Mouse (Mus musculus) adrenal gland, adult (tissue): ENCODE results near the gene Bex6.
A peak's percentile ranks its signal among the peaks of the same experiment; 100 is the strongest.

Experiments
- DNase-seq, 2 experiments: peaks; one replicate each; pipeline ENCODE4 v3.0.0; 2022 to 2023; ENCODE audit warnings: low spot score in 1 of 2; ENCODE audit not compliant: inconsistent age in 2 of 2

The Bex6 gene

DNA sequence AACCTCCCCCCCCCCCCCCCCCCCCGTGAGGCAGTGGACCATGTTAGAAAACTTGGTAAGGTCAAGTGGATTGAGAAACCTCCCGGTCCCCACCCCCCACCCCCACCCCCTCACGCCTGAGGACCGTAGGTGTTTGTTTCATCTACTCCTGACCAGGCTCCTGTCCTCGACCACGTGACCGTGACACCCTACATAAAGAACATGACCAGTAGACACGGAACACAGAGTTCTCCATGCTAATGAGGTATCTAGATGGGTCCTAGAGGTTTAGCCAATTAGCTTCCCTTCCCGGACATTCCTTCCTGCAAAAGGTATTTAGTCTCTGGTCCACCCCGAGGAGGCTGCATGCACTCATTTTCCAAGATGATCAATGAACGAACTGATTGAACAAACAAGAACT is 6.2 kb upstream of the Bex6 start:
- DNase-seq = no peak

DNA sequence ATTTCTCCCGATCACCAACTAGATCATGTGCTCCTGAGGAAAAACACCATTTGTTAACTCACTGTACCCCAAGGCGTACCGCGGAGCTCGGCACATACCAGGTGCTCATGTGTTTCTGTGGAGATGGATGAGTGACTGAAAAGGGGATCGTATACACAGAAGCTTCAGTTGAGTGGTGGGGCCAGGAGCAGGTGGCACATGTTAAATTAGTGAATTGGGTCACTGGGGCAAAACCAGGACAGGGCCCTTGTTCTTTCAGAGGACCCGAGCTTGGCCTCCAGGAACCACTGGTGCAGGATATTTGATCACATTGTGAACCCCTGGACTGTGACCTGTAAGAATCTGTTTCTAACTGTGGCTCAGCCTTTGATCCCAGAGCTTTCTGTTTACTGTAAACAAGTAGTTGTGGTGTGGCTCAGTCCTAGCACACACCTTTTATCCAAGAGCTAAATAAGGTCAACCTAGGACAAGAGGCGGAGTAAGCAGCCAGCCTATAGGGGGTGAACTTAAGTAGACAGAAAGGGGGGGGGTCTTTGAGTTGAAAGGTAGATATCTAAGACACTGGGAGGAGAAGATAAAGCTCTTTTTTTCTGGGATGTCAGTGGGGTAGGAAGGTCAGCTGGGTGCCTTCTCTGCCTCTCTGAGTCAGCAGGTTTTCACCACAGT is 5.2 kb upstream of the Bex6 start:
- DNase-seq = no peak

DNA sequence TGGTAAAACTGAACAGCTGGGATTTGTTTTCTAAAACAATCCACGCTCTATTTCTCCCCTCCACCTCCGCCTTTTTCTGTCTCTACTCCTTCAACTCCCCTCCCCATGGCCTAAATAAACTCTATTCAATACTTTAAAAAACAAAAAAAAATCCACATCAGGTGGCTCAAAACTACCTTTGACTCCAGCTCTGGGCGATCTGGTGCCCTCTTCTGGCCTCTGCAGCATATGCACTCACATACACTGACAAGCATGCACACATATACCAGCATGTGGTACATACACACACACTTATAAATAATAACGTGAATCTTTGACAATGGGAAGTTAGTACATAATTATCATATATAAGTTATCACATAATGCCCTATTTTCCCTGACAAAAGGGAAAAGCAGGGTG is 4.6 kb upstream of the Bex6 start:
- peak in 1 of 2 experiments; percentile 21 for DNase-seq

DNA sequence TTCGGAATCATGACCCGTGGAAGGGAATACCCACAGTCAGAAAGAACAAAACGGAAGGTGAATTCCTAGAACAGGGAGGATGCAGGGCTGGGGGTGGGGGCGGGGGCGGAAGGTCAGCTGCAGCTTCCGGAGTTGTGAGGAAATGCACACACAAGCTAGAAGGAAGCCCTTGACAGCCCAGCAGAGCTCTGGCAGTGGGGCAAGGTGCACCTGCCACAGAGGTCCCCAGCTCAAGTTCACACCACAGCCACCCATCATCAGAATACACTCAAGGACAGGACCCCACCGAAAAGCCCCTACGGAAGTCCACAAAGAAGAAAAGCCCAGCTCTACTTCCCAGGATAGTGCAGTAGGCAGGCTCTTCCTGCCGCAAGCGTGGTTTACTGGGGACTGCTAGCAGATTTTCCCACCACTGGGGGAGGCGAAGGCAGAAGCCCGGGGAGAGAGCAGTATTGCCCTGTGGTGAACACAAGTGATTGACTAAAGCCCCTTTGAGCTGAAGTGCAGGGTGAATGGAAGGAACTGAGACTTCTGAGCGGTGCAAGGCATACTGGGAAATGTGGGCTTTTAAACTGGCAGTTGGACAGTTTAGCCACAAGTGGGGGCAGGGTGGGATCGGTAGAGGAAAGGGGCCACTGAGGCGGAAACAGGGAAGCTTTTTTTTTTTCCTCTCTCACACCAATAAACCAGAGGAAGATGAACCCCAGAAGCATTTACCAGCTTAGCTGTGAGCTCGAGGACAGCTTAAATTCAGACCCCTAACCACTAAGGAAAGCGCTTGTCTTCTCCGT is 2.5 kb upstream of the Bex6 start:
- DNase-seq = peak in 1 of 2 experiments; percentile 47

DNA sequence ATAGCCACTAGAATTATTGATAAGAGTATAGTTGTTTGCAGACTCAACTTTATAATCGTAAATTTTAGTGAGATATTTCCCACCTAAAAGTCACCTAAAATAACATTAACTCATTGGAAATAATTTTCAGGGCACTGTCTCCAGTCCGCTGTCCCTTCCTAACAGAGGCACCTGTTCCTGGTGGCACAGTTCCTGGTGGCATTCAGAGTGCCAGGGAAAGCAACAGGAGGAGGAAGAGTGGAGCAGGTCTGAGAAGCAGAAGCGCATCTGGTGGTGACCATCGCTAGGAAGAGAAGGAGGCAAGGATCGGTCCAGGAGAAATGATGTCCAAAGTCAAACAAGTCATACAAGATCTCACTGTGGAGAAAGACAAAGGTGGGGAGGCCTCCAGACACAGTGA is 6.4 kb downstream of the Bex6 start:
- DNase-seq = no peak

DNA sequence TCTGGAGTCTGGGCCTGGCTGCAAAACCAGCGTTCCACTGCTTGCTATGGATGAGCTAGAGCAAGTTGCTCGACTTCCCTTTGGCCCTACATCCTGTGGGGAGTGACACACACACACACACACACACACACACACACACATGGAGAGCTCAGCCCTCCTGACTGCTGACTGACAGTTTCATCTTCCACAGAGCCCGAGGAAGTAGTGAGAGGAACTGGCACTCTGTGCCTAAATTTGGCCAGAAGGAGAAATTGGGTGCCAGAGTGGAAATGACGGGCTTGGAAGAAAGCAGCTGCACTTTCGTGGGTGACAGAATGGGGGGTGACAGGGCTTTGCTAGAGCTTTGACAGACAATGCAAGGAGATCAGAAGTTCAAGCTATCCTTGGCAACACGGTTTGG is 9.5 kb downstream of the Bex6 start:
- DNase-seq = peak; percentile 36 to 47

DNA sequence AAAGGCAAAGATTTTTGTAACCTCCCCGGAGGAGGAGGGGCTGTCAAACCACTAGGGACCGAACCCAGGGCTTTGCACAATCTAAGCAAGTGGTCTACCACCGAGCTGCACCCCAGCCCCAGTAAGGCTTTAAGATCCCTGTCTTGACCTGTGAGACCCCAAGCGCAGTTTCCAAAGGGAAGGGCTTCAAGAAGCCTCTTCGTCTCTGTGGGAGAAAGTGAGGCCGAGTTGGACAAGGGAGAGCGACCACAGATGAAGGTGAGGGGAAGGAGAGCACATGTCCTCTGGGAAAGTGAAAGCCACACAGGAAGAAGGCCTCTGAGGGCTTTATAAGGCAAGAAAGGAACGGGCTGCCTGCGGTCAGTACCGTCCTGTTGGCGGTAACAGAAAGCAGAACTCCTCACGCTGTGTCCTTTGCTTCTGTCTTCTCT is 10.4 kb downstream of the Bex6 start:
- peak; percentile 34 to 55 for DNase-seq

DNA sequence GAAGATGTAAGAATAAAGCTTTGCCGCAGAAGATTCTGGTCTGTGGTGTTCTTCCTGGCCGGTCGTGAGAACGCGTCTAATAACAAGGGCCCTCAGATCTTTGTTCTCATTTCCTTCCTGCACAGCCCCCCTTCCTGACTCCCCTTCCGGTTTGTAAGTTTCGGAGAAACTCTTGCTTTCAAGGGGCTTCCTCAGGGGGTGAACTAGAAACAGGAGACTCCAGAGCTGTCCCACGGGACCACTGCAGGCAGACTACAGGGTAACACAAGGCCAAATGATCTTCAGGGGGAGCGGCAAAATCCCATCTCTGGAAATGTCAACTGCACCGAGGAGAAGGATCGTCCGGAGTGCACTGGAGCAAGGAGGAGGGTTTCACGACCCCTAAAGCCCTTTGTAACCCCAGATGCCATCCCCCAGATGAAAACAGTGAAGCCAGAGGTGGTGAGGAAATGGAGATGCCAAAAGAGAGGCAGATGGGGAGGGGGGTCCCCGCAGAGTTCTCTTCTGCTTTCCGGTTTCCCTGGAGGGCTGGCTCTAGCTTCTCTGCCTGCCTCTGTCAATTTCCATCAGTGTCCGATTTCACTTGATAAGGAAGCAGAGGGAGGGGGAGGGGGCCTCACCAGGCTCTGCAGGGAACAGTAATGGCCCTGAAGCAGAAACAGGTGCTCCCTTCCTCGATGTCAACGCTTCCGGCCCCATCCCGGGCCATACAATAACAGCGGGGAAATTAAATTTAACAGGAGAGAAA is 20.8 kb downstream of the Bex6 start:
- DNase-seq = peak; percentile 27 to 68

DNA sequence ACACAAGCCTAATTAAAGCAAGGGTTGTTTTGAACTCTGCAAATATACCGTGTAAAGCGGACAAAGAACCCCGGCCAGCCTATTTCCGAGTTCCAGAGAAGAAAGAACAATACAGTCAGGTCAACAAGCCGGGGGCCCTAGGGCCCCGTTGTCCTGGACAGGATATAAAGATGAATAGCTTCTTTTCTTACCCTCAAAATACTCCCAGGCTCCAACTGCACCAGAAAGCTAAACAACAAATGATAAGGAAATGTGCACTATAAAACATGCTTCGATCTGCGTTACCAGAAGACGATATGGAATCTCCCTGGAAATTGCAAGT is 21.3 kb downstream of the Bex6 start:
- DNase-seq = no peak

DNA sequence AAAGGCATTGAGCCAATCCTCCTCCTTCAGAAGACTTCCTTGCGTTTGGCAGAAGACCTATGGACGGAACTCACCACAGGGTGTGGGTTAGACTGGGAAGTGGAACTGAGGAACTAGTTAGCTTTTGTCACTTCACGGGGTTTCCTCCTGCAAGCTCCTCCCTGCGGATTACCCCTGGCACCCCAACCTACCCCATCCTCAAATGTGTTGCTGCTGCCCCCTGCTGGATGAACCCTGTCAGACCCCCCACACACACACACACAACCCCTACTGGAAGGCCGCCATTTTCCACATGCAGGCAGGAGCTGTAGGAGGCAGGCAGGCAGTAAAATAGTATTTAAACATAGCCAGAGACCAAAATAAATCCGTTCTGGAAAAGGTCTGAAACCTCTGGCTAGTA is 23.1 kb downstream of the Bex6 start:
- DNase-seq = peak; percentile 71 to 90

DNA sequence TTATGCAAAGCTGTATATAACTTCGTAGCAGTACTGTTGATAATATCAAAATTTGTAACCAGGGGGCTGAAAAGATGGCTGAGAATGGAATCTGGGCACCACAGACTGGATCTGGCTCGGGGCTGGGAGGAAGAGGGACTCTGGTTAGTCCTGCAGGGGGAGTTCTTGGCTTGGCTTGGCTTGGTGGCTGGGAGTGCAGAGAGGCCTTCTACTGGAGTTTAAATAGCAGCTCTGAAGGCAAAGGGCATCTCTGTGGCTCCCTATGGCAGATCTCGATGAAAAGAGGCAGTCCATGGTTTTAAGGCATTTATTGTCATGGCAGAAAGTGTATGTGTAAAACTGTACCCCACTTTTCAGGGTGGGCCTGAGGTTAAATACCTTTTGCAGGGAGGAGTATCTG is 25.3 kb downstream of the Bex6 start:
- peak; percentile 37 to 66 for DNase-seq

DNA sequence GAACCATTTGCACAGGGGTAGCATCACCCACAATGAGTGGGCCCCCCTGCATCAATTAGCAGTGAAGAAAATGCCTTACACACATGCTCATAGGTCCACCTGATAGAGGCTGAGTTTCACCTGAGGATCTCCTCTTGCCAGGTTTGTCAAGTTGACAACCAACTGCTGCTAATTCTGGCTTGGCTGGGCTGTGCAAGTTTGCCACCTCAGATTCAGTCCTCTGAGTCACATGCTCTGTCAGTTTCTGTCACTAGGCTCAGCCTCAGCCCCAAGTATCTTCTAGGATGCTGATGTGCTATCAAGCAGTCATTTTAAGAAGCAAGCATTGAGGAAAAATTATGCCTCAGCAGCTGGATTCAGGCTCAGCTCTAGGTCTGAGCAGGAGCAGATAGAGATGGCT is 34.5 kb downstream of the Bex6 start:
- no peak for DNase-seq

DNA sequence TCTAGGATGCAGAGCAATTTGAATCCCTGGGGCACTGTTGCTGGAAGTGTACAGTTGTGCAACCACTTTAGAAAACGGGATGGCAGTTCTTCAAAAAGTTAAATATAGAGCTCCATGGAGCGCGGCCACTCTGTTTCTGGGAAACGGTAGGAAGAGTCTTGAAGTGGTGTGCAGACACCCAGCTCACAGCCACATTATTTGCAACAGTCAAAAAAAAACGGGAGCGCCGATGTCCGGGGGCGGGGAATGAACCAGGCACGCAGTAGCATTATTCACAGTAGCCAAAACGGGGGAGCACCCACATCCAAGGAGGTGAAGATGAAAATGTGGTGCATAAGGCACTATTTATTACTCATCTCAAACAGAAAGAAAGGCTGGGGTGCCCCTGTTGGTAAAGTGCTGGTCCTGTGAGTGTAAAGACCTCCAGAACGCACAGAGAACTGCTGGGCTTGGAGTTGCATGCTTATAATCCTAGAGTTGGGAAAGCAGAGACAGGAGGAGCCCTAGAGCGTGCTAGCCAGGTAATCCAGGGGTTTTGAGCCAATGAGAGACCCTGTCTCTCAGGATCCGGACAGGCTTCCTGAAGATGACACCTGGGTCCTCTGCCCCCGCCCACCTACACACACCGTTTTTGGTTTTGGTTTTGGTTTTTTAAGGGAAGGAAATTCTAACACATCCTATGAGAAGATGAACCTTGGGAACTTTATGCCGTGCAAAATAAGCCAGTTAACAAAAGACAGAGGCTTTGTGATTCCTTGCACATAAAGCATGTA is 35.4 kb downstream of the Bex6 start:
- no peak for DNase-seq

DNA sequence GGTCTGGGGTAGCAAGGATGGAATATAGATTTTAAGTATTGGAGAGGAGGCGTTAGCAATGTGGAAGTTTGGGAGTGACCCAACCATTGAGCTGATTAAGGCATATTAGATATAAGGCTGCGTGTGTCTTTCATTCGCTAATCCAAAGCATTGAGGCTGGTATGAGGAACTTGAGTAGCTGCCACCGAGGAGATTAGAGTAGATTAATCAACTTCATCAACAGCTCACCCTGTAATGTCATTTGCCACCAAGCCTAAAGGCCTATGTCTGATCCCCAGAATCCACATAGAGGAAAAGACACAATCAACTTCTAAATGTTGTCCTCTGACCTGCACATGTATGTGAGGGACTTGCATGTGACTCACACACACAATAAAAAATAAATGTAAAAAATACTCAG is 42.2 kb downstream of the Bex6 start:
- DNase-seq = no peak

DNA sequence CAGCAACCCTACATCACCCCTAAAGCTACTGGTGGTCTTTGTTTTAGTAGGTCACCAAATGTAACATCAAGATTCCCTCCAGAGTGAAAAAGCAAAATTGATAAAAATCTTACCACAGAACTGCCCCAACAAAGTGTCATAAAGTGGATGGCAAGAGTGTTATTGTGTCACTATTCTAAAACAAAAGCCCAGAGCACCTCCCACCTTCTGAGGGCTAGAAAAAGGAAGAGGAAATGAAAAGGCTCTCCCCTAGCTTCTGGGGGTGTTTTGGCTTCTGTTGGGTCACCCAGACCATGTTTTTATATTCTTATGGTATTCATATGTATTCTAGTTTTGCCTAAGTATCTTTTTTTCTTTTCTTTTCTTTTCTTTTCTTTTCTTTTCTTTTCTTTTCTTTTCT is 42.8 kb downstream of the Bex6 start:
- DNase-seq = no peak

DNA sequence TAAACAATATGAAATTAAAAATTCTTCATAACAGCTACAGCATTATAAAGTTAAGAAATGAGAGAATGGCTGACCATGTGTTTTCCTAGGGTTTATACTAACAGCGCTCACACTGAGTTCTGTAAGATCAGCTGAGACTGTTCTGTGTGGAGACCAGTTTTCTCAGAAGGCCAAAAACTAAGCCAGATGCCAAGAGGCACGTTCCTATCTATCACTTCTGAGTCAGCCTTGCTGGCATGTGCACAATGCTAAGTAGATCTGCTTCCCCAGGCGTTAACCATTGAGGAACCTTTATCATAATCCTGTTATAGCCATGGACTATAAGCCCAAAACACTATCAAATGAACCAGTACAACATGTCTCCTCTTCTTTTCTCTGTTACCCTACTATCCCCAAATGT is 52.4 kb downstream of the Bex6 start:
- DNase-seq = peak; percentile 71 to 87
